Mouse (Mus musculus): ENCODE results near the gene Rab38. TPM values are rescaled to one million over a fixed set of nuclear protein-coding genes. Genes with fewer than 3 reads are reported as not detected.

The Rab38 gene
- polyA plus RNA-seq, 1 experiment from 2014 or later, result 25.1 TPM

DNA sequence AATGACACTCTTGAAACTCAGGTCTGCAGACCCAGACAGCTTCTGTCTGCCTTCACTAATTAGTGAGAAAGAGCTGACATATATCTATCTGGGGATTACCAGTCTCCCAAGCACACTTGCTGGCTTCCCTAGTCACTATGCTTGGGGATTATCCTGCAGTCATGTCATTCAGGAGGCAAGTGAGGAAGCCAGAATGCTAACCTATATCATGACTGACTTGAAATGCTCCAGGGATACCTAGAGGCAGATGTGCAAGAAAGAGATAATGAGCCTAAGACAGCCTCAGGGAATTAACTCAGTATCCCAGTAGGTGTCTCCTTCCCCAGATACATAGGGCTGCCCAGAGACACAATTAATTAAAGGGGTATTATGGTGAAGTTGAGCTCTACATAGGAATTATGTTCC lies 106.1 kb downstream of the Rab38 start:
- Histone ChIP-seq H3K36me3 (no peaks in the 10 kb centered on the region), H3K4me1 (no peaks in the 10 kb centered on the region), H3K27ac (no peak overlapping the region), H3K9me3 (no peaks in the 10 kb centered on the region), H3K4me2 (no peak overlapping the region), H3K27me3 (no peaks in the 10 kb centered on the region), H3K9ac (no peak overlapping the region), H3K4me3 (no peak overlapping the region)
- ATAC-seq (ENCODE audit: insufficient number of reproducible peaks, insufficient read depth, low FRiP score, low TSS enrichment, low read depth), result no peak

DNA sequence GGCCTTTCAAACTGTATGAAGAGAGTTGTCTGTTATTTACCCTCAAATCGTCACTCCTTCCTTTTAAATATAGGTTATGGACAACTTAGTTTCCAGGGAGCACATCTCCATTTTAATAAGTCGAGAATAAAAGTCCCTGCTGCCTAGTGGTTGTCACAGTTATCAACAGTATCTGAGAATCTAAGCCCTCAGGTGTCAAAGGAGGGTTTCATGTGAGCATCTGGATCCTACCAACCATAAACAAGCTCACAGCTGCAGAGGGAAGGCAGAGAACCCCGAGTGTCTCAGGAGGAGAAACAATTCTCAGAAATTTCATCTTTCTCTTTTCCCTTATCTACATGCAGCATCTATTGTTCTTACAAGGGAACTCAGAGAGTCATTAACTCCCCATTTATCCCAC lies 106.7 kb downstream of the Rab38 start:
- no peaks in the 10 kb centered on the region for H3K36me3 ChIP-seq
- no peaks in the 10 kb centered on the region for H3K4me1 ChIP-seq
- no peak for ATAC-seq (ENCODE audit: insufficient number of reproducible peaks, insufficient read depth, low FRiP score, low TSS enrichment, low read depth)
- no peak overlapping the region for H3K4me3 ChIP-seq
- no peaks in the 10 kb centered on the region for H3K27me3 ChIP-seq
- no peaks in the 10 kb centered on the region for H3K9me3 ChIP-seq
- WGBS, result 60% methylated on average over 3 of the region's 3 CpGs
- H3K9ac ChIP-seq, result no peak overlapping the region
- H3K4me2 ChIP-seq, result no peak overlapping the region
- no peak overlapping the region for H3K27ac ChIP-seq

Other genes starting within 250 kb of the Rab38 start
- 41.1 and 45.4 TPM in 2 replicates for gene Ctsc, start 152.2 kb upstream of the Rab38 start, polyA plus RNA-seq (2015; fragmentation: Nextera tagmentation; extraction: Ambion mirVana)